Mouse (Mus musculus): ENCODE data around the gene Syf2.
"Not testable (repeated sequence)": the region's sequence is repeated elsewhere in the genome, so short reads cannot be mapped to it uniquely, and the experiment has no call there.

The Syf2 gene

GRCm38 (mm10) chr4:134930684-134931481 lies at the start of gene Syf2:
TSS of gene Syf2 (plus strand) at chr4:134930898.
- in situ Hi-C loops (cut with MboI, MseI), result no loop called here

GRCm38 (mm10) chr4:134883266-134883665 lies 47.4 kb upstream of the Syf2 start:
- in situ Hi-C loops (cut with MboI, MseI), result no loop called here

- in situ Hi-C loops (cut with MboI, MseI), result no loop called here
Observed at GRCm38 (mm10) chr4:134883808-134884207, 46.9 kb upstream of the Syf2 start.

GRCm38 (mm10) chr4:134884364-134884763 lies 46.3 kb upstream of the Syf2 start:
- in situ Hi-C loops (cut with MboI, MseI), result no loop called here

GRCm38 (mm10) chr4:134892096-134892495 lies 38.6 kb upstream of the Syf2 start:
- in situ Hi-C loops (cut with MboI, MseI), result no loop called here

GRCm38 (mm10) chr4:134897256-134897655 lies 33.4 kb upstream of the Syf2 start:
- in situ Hi-C loops (cut with MboI, MseI), result no loop called here

GRCm38 (mm10) chr4:134901126-134901525 lies 29.6 kb upstream of the Syf2 start:
- in situ Hi-C loops (cut with MboI, MseI), result no loop called here

- in situ Hi-C loops (cut with MboI, MseI), result no loop called here
Observed at GRCm38 (mm10) chr4:134903046-134903445, 27.7 kb upstream of the Syf2 start.

GRCm38 (mm10) chr4:134911406-134911805 lies 19.3 kb upstream of the Syf2 start:
- in situ Hi-C loops (cut with MboI, MseI), result not testable (repeated sequence)

GRCm38 (mm10) chr4:134913413-134913812 lies 17.3 kb upstream of the Syf2 start:
- in situ Hi-C loops (cut with MboI, MseI), result no loop called here

GRCm38 (mm10) chr4:134914122-134914863 lies 16.4 kb upstream of the Syf2 start:
- in situ Hi-C loops (cut with MboI, MseI), result no loop called here

GRCm38 (mm10) chr4:134914864-134915209 lies 15.9 kb upstream of the Syf2 start, which contains the start of gene Tmem50a:
TSS of gene Tmem50a (minus strand) at chr4:134915024.
- in situ Hi-C loops (cut with MboI, MseI), result no loop called here

GRCm38 (mm10) chr4:134915223-134916050 lies 15.3 kb upstream of the Syf2 start:
- in situ Hi-C loops (cut with MboI, MseI), result no loop called here

- in situ Hi-C loops (cut with MboI, MseI), result no loop called here
Observed at GRCm38 (mm10) chr4:134917194-134917593, 13.5 kb upstream of the Syf2 start.

- in situ Hi-C loops (cut with MboI, MseI), result no loop called here
Observed at GRCm38 (mm10) chr4:134918381-134918780, 12.3 kb upstream of the Syf2 start.

- in situ Hi-C loops (cut with MboI, MseI), result no loop called here
Observed at GRCm38 (mm10) chr4:134919733-134920540, 10.8 kb upstream of the Syf2 start.

- in situ Hi-C loops (cut with MboI, MseI), result no loop called here
Observed at GRCm38 (mm10) chr4:134920631-134921030, 10.1 kb upstream of the Syf2 start.

- in situ Hi-C loops (cut with MboI, MseI), result no loop called here
Observed at GRCm38 (mm10) chr4:134921703-134922102, 9.0 kb upstream of the Syf2 start.

- in situ Hi-C loops (cut with MboI, MseI), result no loop called here
Observed at GRCm38 (mm10) chr4:134922111-134922924, 8.4 kb upstream of the Syf2 start.

- in situ Hi-C loops (cut with MboI, MseI), result no loop called here
Observed at GRCm38 (mm10) chr4:134922925-134923244, 7.8 kb upstream of the Syf2 start.
